9 mouse cellular contexts compared by ENCODE assay signal in the genomic region with DNA sequence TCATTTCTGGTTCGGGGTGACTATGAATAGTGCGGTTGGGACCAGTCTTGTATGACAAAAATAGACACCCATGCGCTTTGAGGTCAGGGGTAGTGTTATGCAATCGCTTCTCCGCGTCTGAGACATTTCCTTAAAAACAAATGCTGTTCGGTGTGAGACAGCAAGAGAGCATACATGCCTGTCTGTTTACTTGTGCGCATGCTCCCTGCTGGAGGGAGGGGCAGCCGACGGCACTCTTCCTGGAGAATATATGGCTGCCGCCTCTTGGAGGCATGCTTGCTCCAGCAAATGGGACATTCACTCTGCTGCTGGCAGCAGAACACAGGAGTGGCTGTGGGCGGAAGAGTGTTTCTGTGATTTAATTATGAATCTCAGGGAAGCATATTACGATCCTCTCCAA.
DNase-seq lines count a peak whose midpoint lies in the region; ATAC-seq and TF ChIP-seq lines count a peak whose summit lies in the region.
"Had no signal": no experiment of that assay in that cellular context is flagged by ENCODE, and none has a peak within 500 bp of the region (broad histone marks: within the 10 kb centered on the region; RNA-seq: fewer than 3 reads in every experiment).

No protein-coding gene starts in this region.

- peak overlapping the region; percentile 37 for H3K4me2 ChIP-seq in hindbrain, postnatal 0 days (ENCODE audit: low read depth, low read length)
- H3K4me2 ChIP-seq: embryonic facial prominence, embryonic 13.5 days had no signal

- H3K27me3 ChIP-seq in hindbrain, postnatal 0 days (ENCODE audit: insufficient read depth, low read length) = no peaks in the 10 kb centered on the region
- H3K27me3 ChIP-seq in small intestine, adult 2 months (ENCODE audit: control insufficient read depth, insufficient read depth, low read length) = no peaks in the 10 kb centered on the region
- H3K27me3 ChIP-seq: embryonic facial prominence, embryonic 13.5 days had no signal

- 0 out of 2 replicates have a peak overlapping the region, but pooled peaks have one; percentile 17 for H3K9ac ChIP-seq in hindbrain, postnatal 0 days (replicated peaks; ENCODE audit: low read length)
- H3K9ac ChIP-seq: embryonic facial prominence, embryonic 13.5 days had no signal

- WGBS in hindbrain, postnatal 0 days = 47% methylated on average over 13 of the region's 13 CpGs
- 52% methylated on average over 13 of the region's 13 CpGs for WGBS in small intestine, adult 2 months

- H3K27ac ChIP-seq in hindbrain, postnatal 0 days = peak overlapping the region; percentile 68
- H3K27ac ChIP-seq in small intestine, adult 2 months (ENCODE audit: insufficient read depth, low read depth, low read length) = peak overlapping the region; percentile 17; the same call in 1 of the 2 replicates
- H3K27ac ChIP-seq: embryonic facial prominence, embryonic 13.5 days had no signal

- TF ChIP-seq POLR2A in small intestine, adult 2 months (IDR thresholded peaks at IDR 0.05; ENCODE audit: low read depth, low read length) = no peak

- no peak overlapping the region for H3K4me3 ChIP-seq in hindbrain, postnatal 0 days (ENCODE audit: low read length)
- peak overlapping the region; percentile 16; the same call in 1 of the 2 replicates for H3K4me3 ChIP-seq in small intestine, adult 2 months (ENCODE audit: low read depth, low read length)
- H3K4me3 ChIP-seq: embryonic facial prominence, embryonic 13.5 days had no signal

- DNase-seq in Muller cell, postnatal 12 days (ENCODE audit: inconsistent ontology term) = peak; percentile 50
- peak; percentile 63 for DNase-seq in brain, embryonic 18.5 days (ENCODE audit: low read depth, low spot score)
- peak; percentile 61 to 76 for DNase-seq in frontal cortex, postnatal 25 days (ENCODE audit: low spot score in 2 of 2)
- DNase-seq in hindbrain, postnatal 0 days (ENCODE audit: low spot score) = peak; percentile 89
- DNase-seq in left cerebral cortex, adult 11 months (ENCODE audit: low spot score) = peak; percentile 80

- H3K36me3 ChIP-seq in hindbrain, postnatal 0 days (ENCODE audit: insufficient read depth, low read length) = no peaks in the 10 kb centered on the region
- H3K36me3 ChIP-seq in small intestine, adult 2 months (ENCODE audit: control insufficient read depth, insufficient read depth, low read length) = no peaks in the 10 kb centered on the region
- H3K36me3 ChIP-seq: embryonic facial prominence, embryonic 13.5 days had no signal

- peaks cover 9% of the 10 kb centered on the region for H3K4me1 ChIP-seq in hindbrain, postnatal 0 days (ENCODE audit: insufficient read depth, low read length)
- no peaks in the 10 kb centered on the region for H3K4me1 ChIP-seq in small intestine, adult 2 months (ENCODE audit: control insufficient read depth, insufficient read depth, insufficient read length, low read length)

- ATAC-seq in hindbrain, postnatal 0 days = peak; percentile 83
- peak; percentile 80 for ATAC-seq in megakaryocyte, adult 5-6 weeks (ENCODE audit: poor library complexity, severe bottlenecking)
- no peak for ATAC-seq in erythroid progenitor cell, adult 5-6 weeks (replicated peaks; ENCODE audit: low FRiP score, poor library complexity, severe bottlenecking)

- H3K9me3 ChIP-seq in hindbrain, postnatal 0 days (ENCODE audit: low read length) = no peaks in the 10 kb centered on the region

- TF ChIP-seq CTCF in hindbrain, postnatal 0 days (IDR thresholded peaks at IDR 0.05; ENCODE audit: low read depth) = peak; percentile 64
- TF ChIP-seq CTCF in small intestine, adult 2 months (IDR thresholded peaks at IDR 0.05; ENCODE audit: extremely low read depth, insufficient read length, insufficient replicate concordance, low read depth, low read length) = 0 out of 2 replicates have a peak, but pooled peaks have one; percentile 10
